Mouse (Mus musculus): ENCODE measurements around the gene Tmod2. TPM values are rescaled to one million over a fixed set of nuclear protein-coding genes. Genes with fewer than 3 reads are reported as not detected.
"Not testable (repeated sequence)": the region's sequence is repeated elsewhere in the genome, so short reads cannot be mapped to it uniquely, and the experiment has no call there.

Gene Tmod2
- total and polyA plus RNA-seq, 3 experiments: not detected

DNA sequence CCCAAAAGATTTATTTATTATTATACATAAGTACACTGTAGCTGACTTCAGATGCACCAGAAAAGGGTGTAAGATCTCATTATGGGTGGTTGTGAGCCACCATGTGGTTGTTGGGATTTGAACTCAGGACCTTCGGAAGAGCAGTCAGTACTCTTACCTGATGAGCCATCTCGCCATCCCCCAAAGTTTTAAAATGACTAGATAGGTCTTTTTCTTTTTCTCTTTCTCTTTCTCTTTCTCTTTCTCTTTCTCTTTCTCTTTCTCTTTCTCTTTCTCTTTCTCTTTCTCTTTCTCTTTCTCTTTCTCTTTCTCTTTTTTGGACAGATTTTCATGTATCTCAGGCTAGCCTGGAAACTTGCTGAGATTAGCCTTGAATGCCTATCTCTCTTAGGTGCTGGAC, 8.6 kb upstream of the Tmod2 start:
- H3K9ac ChIP-seq (ENCODE audit: control insufficient read depth, low read depth, low read length, poor library complexity, severe bottlenecking); H3K79me2 ChIP-seq (ENCODE audit: control insufficient read depth, insufficient read depth, low read length, poor library complexity); H3K36me3 ChIP-seq (ENCODE audit: control insufficient read depth in 1 of 2, insufficient read depth in 2 of 2, low read length in 2 of 2); H3K9me3 ChIP-seq (replicated peaks; ENCODE audit: insufficient read depth, low read length); H3K27ac ChIP-seq (ENCODE audit: control insufficient read depth, low read depth, low read length); H3K4me1 ChIP-seq (ENCODE audit: control insufficient read depth in 1 of 2, insufficient read depth in 2 of 2, low read length in 2 of 2); H3K4me3 ChIP-seq (ENCODE audit: control insufficient read depth in 1 of 2, insufficient read depth in 1 of 2, low read depth in 2 of 2, low read length in 2 of 2); DNase-seq (ENCODE audit: low read depth, low spot score); H3K27me3 ChIP-seq (ENCODE audit: control insufficient read depth in 1 of 2, insufficient read depth in 2 of 2, low read length in 2 of 2): not testable (repeated sequence)

DNA sequence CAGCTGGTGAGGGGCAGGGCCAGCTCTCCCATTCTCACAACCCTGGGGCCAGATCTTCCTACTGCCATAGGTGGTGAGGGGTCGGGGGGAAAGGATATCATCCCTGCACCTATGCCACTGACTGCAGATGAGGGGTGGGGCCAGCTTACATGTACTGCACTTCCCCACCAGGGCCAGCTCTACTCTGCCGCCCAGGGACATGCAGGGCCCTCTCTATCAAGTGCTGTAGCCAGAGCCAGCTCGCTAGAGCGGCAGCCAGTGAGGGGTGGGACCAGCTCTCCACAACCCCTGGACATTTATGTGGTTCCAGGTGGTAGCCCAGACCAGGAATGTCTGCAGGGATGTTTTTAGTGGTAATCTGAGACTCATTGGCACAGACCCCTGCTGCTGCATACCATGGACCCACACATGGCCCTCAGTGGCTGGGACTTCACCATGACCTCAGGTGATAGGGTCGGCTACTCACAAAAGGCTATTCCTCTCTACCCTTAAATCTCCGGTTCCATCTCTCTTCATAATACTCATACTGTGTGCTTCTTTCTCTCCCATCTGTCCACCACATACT, 7.8 kb upstream of the Tmod2 start:
- TF ChIP-seq ELF1 (IDR thresholded peaks at IDR 0.05; ENCODE audit: low read depth, low read length) (no peak), MYC (IDR thresholded peaks at IDR 0.05; ENCODE audit: low read depth, low read length) (no peak), ZKSCAN1 (IDR thresholded peaks at IDR 0.05; ENCODE audit: low read depth, low read length) (no peak), NELFE (IDR thresholded peaks at IDR 0.05; ENCODE audit: low read depth, low read length) (no peak), SMC3 (IDR thresholded peaks at IDR 0.05; ENCODE audit: low read depth, low read length) (no peak), ZNF384 (IDR thresholded peaks at IDR 0.05; ENCODE audit: low read depth, low read length) (no peak), POLR2A (IDR thresholded peaks at IDR 0.05; ENCODE audit: control insufficient read depth in 1 of 2, insufficient read depth in 1 of 2, low read depth in 1 of 2, low read length in 2 of 2, poor library complexity in 1 of 2) (no peak), ZMIZ1 (IDR thresholded peaks at IDR 0.05; ENCODE audit: low read depth, low read length) (no peak), MXI1 (IDR thresholded peaks at IDR 0.05; ENCODE audit: low read depth, low read length) (no peak), TBP (IDR thresholded peaks at IDR 0.05; ENCODE audit: low read depth, low read length) (no peak)
- Histone ChIP-seq H3K36me3 (ENCODE audit: control insufficient read depth in 1 of 2, insufficient read depth in 2 of 2, low read length in 2 of 2) (no peaks in the 10 kb centered on the region), H3K4me1 (ENCODE audit: control insufficient read depth in 1 of 2, insufficient read depth in 2 of 2, low read length in 2 of 2) (no peaks in the 10 kb centered on the region), H3K9ac (ENCODE audit: control insufficient read depth, low read depth, low read length, poor library complexity, severe bottlenecking) (no peak overlapping the region), H3K27ac (ENCODE audit: control insufficient read depth, low read depth, low read length) (no peak overlapping the region), H3K9me3 (replicated peaks; ENCODE audit: insufficient read depth, low read length) (no peaks in the 10 kb centered on the region), H3K27me3 (ENCODE audit: control insufficient read depth in 1 of 2, insufficient read depth in 2 of 2, low read length in 2 of 2) (peaks cover 0 to 4% of the 10 kb centered on the region in 2 experiments; a peak in 1 of 4 replicates), H3K79me2 (ENCODE audit: control insufficient read depth, insufficient read depth, low read length, poor library complexity) (no peaks in the 10 kb centered on the region), H3K4me3 (ENCODE audit: control insufficient read depth in 1 of 2, insufficient read depth in 1 of 2, low read depth in 2 of 2, low read length in 2 of 2) (no peak overlapping the region)
- DNase-seq (ENCODE audit: low read depth, low spot score): no peak

DNA sequence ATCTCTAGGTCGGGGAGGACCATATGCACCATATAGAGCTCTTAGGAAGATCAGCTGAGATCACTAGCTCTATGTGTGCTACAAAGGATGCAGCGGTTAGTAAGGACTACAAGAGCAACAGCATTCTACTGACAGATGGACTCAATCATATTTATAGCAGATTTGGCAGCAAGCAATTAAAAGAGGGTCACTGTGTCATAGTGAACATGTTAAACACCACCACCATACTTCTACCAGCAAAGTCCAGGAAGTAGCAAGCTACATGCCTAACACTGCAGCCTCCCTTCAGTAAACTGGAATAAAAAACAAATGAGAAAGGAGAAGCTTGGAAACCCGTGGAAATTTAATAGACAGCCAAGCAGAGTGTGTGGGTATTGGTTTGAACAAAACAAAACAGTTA, 5.4 kb upstream of the Tmod2 start:
- Histone ChIP-seq H3K4me1 (ENCODE audit: control insufficient read depth in 1 of 2, insufficient read depth in 2 of 2, low read length in 2 of 2) (no peaks in the 10 kb centered on the region), H3K79me2 (ENCODE audit: control insufficient read depth, insufficient read depth, low read length, poor library complexity) (no peaks in the 10 kb centered on the region), H3K9ac (ENCODE audit: control insufficient read depth, low read depth, low read length, poor library complexity, severe bottlenecking) (no peak overlapping the region), H3K27me3 (ENCODE audit: control insufficient read depth in 1 of 2, insufficient read depth in 2 of 2, low read length in 2 of 2) (peaks cover 0 to 4% of the 10 kb centered on the region in 2 experiments; a peak in 1 of 4 replicates), H3K4me3 (ENCODE audit: control insufficient read depth in 1 of 2, insufficient read depth in 1 of 2, low read depth in 2 of 2, low read length in 2 of 2) (no peak overlapping the region), H3K36me3 (ENCODE audit: control insufficient read depth in 1 of 2, insufficient read depth in 2 of 2, low read length in 2 of 2) (no peaks in the 10 kb centered on the region), H3K9me3 (replicated peaks; ENCODE audit: insufficient read depth, low read length) (no peaks in the 10 kb centered on the region), H3K27ac (ENCODE audit: control insufficient read depth, low read depth, low read length) (no peak overlapping the region)
- no peak for TF ChIP-seq MYB (IDR thresholded peaks at IDR 0.05; ENCODE audit: low read depth, low read length)
- no peak for TF ChIP-seq GATA1 (IDR thresholded peaks at IDR 0.05; ENCODE audit: low read depth, low read length)
- no peak for TF ChIP-seq POLR2AphosphoS5 (IDR thresholded peaks at IDR 0.05; ENCODE audit: borderline replicate concordance, low read depth, low read length)
- TF ChIP-seq MAX (IDR thresholded peaks at IDR 0.05; ENCODE audit: low read length): no peak
- TF ChIP-seq TCF12 (IDR thresholded peaks at IDR 0.05; ENCODE audit: low read depth, low read length): no peak
- no peak for TF ChIP-seq E2F4 (IDR thresholded peaks at IDR 0.05; ENCODE audit: borderline replicate concordance, low read depth, low read length)
- TF ChIP-seq ELF1 (IDR thresholded peaks at IDR 0.05; ENCODE audit: low read depth, low read length): no peak
- TF ChIP-seq NRF1 (IDR thresholded peaks at IDR 0.05; ENCODE audit: insufficient read depth, low read depth, low read length, poor library complexity, severe bottlenecking): no peak
- no peak for DNase-seq (ENCODE audit: low read depth, low spot score)

All from MEL (cell line).